Mouse (Mus musculus) kidney, adult 2 months (tissue): Measurements from ENCODE around the gene Mark2. TPM values are rescaled to one million over a fixed set of nuclear protein-coding genes. Genes with fewer than 3 reads are reported as not detected.

Experiments
- DNase-seq: peaks from one replicate; pipeline ENCODE4 v3.0.0; 2021
- H3K27ac ChIP-seq: fragments of 200-500 bp; 2 replicates; pipeline ENCODE4 v1.5.1; 2012; ENCODE audit warnings: low read depth, low read length, control low read depth, inconsistent platforms; ENCODE audit not compliant: insufficient read depth
- H3K27me3 ChIP-seq: fragments of 200-500 bp; replicated peaks from 2 replicates; pipeline ENCODE4 v1.6.1; 2012; ENCODE audit warnings: mild to moderate bottlenecking, moderate library complexity, low read length, inconsistent platforms; ENCODE audit not compliant: control insufficient read depth, insufficient read depth
- H3K36me3 ChIP-seq: fragments of 200-500 bp; 2 replicates; pipeline ENCODE4 v1.6.1; 2012; ENCODE audit warnings: mild to moderate bottlenecking, moderate library complexity, low read length, inconsistent platforms; ENCODE audit not compliant: control insufficient read depth, insufficient read depth
- H3K4me1 ChIP-seq: fragments of 200-500 bp; 2 replicates; pipeline ENCODE4 v1.6.1; 2011; ENCODE audit warnings: low read length; ENCODE audit not compliant: control insufficient read depth, insufficient read depth
- H3K4me3 ChIP-seq: fragments of 200-500 bp; 2 replicates; pipeline ENCODE4 v1.5.1; 2011; ENCODE audit warnings: mild to moderate bottlenecking, low read depth, low read length, control low read depth; ENCODE audit not compliant: insufficient read depth
- CTCF ChIP-seq: fragments of 200-500 bp; conservative IDR thresholded peaks from 2 replicates; pipeline ENCODE4 v1.5.1; 2011; ENCODE audit warnings: low read depth, mild to moderate bottlenecking, control low read depth, low read length, moderate library complexity, mixed read lengths; ENCODE audit not compliant: insufficient read depth, insufficient read length
- POLR2A ChIP-seq: fragments of 200-500 bp; IDR thresholded peaks from one replicate; pipeline ENCODE4 v1.6.1; 2011; ENCODE audit warnings: low read depth, low read length, control low read depth
- WGBS: fragments of 180-500 bp; shearing (Covaris S2); methylation state at CpG from one replicate; pipeline ENCODE4 v1.1.7; 2018; 5-methylcytosine and 5-hydroxymethylcytosine counted together
- polyA plus RNA-seq: library from polyadenylated mRNA; depleted of rRNA; stranded (reverse); fragments of >200 nt; gene quantifications from 2 replicates; pipeline ENCODE4 v1.2.3, GENCODE M21; 2012

The Mark2 gene
- polyA plus RNA-seq, 1 experiment = 85.0 TPM

DNA sequence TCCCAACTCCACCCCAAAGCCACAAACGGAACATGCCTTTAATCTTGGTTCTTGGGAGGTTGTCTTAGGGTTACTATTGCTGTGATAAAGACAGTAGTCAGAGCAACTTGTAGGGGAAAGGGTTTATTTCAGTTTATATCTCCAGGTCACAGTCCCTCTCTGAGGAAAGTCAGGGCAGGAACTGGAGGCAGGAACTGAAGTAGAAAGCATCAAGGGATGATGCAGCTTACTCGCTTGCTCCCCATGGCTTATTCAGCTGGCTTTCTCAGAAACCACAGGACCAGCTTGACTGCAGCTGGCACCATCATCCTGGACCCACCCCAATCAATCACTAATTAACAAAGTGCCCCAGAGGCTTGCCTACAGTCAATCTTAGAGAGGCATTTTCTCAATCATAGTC is 28.0 kb downstream of the Mark2 start:
- Histone ChIP-seq H3K27ac (0 out of 2 replicates have a peak overlapping the region, but pooled peaks have one; percentile 12), H3K36me3 (no peaks in the 10 kb centered on the region), H3K27me3 (no peaks in the 10 kb centered on the region), H3K4me1 (peaks cover 49% of the 10 kb centered on the region), H3K4me3 (no peak overlapping the region)
- TF ChIP-seq POLR2A = no peak
- no peak for TF ChIP-seq CTCF
- peak; percentile 75 for DNase-seq
- WGBS = 66% methylated on average over 2 of the region's 2 CpGs

DNA sequence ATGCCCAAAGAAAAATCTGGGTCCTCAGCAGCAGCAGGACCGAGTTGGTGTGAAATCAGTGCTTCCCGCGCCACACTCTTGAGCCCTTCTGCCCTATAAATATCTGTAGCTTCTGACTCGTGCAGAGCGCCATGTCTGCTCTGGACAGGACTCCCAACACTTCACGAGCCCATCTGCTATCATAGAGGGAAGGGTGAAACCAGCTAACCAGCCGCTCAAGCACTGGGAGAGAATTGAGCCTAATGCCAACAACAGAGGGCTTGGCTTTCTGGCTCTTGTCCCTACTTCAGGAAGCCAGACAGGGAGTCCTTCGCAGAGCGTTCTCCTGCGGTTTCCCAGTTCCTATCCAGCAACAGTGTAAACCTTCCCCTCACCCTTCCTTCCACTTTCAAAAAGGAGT is 30.4 kb downstream of the Mark2 start:
- Histone ChIP-seq H3K27ac (peak overlapping the region; percentile 96), H3K4me1 (peaks cover 69% of the 10 kb centered on the region), H3K4me3 (no peak overlapping the region), H3K27me3 (no peaks in the 10 kb centered on the region), H3K36me3 (no peaks in the 10 kb centered on the region)
- TF ChIP-seq CTCF = no peak
- no peak for TF ChIP-seq POLR2A
- WGBS = 39% methylated on average over 10 of the region's 10 CpGs
- peak; percentile 50 for DNase-seq

DNA sequence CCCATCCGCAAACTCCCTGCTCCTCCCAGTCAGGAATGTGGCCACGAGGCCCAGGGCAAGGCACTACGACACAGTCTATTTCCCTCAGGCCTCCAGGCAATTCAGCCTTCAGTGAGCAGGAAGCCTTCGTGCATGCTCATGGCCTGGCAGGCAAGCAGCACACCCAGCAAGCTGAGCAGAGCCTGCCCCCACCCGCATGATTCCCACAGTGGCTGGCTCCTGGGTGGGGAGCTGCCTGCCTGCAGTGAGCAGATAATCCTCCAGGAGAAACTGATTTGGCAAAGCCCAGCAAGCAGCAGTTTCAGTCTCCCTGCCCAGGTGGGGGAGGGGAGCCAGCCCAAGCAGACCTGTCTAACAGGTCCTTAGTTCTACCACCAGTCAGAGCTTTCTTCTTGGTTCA is 31.0 kb downstream of the Mark2 start:
- H3K27me3 ChIP-seq = no peaks in the 10 kb centered on the region
- H3K36me3 ChIP-seq = no peaks in the 10 kb centered on the region
- TF ChIP-seq CTCF = no peak; the same call in 1 of the 2 replicates
- TF ChIP-seq POLR2A = no peak
- H3K4me3 ChIP-seq = no peak overlapping the region
- H3K4me1 ChIP-seq = peaks cover 75% of the 10 kb centered on the region
- peak; percentile 88 for DNase-seq
- peak overlapping the region; percentile 96 for H3K27ac ChIP-seq
- 10% methylated on average over 5 of the region's 5 CpGs for WGBS

DNA sequence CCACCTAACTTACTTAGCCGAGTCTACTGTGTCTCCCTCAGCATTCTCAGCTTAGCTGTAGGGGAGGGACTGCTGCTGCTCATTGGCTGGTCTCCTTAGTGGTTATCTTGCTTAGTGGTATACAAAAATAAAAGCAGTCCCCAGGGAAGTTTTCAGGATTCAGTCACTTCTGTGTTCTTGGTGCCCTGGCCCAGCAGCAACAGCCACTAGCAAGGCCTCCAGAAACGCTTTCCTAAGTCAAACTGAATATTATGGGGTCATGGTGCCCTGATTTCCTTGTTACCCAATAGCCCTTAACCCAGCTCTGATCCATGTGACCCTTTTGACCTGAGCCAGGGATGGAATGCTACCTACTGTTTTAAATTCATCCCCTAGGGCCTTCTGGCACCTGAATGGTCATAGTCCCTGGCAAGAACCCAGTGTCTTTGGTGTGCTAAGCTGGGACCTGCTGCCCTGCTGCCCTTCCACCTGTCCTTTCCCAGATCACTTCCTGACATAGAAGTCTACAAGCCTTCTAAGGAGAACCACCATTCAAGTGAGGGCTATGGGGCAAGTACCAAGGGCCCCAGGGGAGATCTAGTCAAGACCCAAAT is 31.8 kb downstream of the Mark2 start:
- peaks cover 79% of the 10 kb centered on the region for H3K4me1 ChIP-seq
- no peaks in the 10 kb centered on the region for H3K27me3 ChIP-seq
- peak; percentile 92 for DNase-seq
- WGBS = 40% methylated on average over 2 of the region's 2 CpGs
- no peaks in the 10 kb centered on the region for H3K36me3 ChIP-seq
- no peak overlapping the region for H3K4me3 ChIP-seq
- peak overlapping the region; percentile 96 for H3K27ac ChIP-seq
- TF ChIP-seq CTCF (no peak), POLR2A (no peak)

DNA sequence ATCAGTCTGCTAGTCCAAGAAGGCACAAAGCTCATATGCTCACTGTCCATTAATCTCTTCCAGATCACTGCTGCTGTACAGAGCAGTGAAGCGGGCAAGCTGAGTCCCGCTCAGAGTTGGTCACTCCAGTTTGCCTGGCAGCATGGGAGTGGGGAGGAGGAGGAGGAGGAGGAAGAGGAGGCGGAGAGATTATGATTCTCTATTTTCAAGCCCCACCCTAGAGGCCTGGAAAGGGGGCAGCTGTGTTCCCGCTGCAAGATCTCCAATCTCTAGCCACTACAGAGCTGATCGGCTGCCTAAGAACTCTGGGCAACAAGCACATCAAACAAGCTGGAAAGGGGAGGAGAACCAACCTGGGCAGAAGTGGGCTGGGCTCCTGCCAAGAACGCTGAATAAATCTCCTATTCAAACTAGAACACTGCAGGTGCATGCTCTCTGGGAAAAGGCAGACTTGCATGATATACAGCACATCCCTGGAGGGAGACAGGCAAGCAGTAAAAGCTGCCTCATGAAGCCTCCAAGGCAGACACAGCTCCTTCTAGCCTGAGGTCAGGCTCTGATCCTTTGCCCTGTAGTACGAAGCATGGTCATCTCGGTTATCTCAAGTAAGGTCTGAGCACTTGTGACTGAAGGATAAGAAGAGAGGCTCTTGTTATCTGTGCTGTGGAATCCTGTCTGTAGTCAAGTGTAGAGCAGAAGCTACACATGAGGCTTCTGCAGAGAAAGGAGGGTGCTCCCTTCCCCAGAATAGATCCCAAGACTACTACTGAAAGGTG is 33.5 kb downstream of the Mark2 start:
- Histone ChIP-seq H3K36me3 (no peaks in the 10 kb centered on the region), H3K27ac (peak overlapping the region; percentile 94), H3K4me3 (no peak overlapping the region), H3K27me3 (no peaks in the 10 kb centered on the region), H3K4me1 (peaks cover 76% of the 10 kb centered on the region)
- TF ChIP-seq POLR2A (no peak), CTCF (no peak)
- 28% methylated on average over 8 of the region's 8 CpGs for WGBS
- DNase-seq = peak; percentile 90

DNA sequence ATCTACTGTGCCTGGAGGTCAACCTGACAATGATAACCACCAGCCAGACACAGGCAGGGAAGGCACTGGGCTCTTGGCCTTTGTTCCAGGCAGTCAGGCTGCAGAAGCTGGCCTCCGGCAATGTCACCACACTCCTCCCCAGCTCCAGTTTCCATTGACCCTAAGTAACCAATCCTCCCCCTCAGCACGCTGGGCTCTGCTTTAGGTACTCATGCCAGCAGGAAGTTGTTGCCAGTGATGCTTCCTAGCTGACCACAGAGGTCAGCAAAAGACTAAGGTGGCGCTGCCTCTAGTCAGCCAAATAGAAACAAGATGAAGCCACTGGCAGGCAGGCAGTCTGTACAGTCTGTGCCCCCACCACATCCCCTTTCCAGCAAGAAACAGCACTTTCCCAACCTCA is 34.7 kb downstream of the Mark2 start:
- Histone ChIP-seq H3K36me3 (no peaks in the 10 kb centered on the region), H3K4me3 (no peak overlapping the region), H3K27me3 (no peaks in the 10 kb centered on the region), H3K4me1 (peaks cover 83% of the 10 kb centered on the region), H3K27ac (peak overlapping the region; percentile 94)
- peak; percentile 75 for DNase-seq
- WGBS = 7% methylated on average over 3 of the region's 3 CpGs
- no peak for TF ChIP-seq POLR2A
- TF ChIP-seq CTCF = peak; percentile 31; the same call in 1 of the 2 replicates
